Mouse (Mus musculus) WW6 (cell line): ENCODE data around the gene Hsp90ab1.
A peak's percentile ranks its signal among the peaks of the same experiment; 100 is the strongest.

Experiments used
- DNase-seq: peaks from one replicate; pipeline ENCODE4 v3.0.0-alpha.2; 2013; ENCODE audit warnings: low read depth, low spot score

Hsp90ab1 gene

DNA sequence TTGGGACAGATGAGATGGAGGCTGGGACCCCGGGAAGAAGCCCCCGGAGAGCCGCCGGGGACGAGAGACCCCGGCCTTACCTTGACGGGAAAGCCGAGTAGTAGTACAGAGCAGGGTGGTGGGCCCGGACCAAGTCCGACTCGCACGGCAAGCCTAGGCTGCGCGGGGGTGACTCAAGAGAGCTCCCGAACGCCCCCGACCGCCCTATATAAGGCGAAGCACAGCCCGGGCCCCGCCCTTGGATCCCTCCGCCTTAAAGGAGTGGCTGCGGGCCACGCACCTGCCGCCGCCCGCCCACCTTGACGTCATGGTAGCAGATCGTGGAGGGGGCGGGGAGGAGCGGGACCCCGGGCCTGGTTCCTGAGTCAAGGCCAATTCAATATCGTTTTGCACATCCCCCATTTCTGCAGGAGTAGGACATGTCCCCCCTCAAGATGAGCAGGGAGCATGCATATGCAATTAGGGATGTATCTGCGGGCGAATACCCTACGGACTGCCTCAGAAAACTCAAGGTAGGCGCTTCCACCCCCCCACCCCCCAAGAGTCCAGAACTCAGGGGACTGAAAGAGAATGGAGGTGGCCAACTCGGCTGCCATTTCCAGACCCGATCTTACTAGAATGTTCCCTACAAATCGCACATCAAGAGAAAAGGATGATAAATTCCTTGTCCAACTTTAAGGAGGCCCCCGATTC, at the start of gene Hsp90ab1:
Hsp90ab1 (minus strand) TSS at position 185 of the 693 bp plus-strand sequence.
- DNase-seq = peak; percentile 89

DNA sequence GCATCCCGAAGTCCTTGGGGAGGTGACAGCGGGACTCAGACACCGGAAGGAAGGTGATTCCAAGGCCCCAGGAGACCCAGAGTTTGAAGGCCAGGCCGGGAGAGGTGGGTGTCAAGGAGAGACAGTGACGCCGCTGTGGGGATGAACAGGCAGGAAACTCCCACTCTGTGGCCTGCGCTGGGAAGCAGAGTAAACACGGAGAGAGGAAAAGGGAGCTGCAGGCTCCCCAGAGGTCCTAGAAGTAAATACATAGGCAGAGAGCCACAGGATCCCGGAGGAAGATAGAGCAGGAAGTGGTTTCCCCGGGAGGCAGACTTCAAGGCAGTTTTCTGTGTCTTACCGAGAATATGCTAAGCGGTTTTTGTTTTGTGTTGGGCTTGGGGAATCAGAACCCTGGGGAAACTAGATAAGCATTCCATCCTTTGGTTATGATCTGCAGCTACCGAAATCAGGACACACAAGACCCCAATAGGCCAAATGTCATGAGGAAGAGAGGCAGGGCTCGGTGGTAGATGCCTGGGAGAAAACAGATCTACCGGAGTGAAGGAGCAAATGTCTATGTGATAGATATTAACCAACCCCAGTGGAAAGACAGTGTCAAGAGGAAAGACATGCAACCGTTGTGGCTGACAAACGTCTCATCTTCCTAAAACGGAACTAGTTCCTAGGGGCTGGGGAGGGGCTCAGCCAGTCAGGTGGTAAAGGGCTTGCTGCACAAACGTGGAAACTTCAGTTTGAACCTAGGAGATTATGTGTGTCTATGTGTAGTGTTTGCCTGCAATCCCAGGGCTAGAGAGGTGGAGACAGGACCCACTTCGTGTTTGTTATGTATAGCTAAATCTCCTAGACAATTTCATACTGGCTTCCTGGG, 46.5 kb upstream of the Hsp90ab1 start:
- DNase-seq = no peak

- no peak for DNase-seq
Measured at GRCm38 (mm10) chr17:45618941-45619385, 45.9 kb upstream of the Hsp90ab1 start.

DNA sequence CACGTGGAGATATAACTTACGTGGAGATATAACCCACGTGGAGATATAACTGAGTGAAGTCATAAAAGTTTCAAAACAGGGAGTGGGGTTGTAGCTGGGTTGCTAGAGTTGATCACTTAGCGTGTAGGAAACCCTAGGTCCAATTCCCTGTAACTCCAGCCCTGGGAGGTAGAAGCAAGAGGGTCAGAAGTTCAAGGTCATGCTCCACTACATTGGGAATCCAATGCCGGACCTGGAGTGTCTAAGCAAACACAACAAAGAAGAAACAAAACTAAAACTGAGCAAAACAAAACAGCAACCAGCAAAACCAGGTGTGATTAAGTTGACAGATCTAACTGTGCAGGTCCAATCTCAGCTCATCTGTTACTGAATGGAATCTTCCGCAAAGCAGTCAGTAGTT, 44.6 kb upstream of the Hsp90ab1 start:
- no peak for DNase-seq

GRCm38 (mm10) chr17:45616679-45617078, 43.6 kb upstream of the Hsp90ab1 start:
- no peak for DNase-seq

- no peak for DNase-seq
Measured at GRCm38 (mm10) chr17:45616046-45616650, 43.1 kb upstream of the Hsp90ab1 start.

- DNase-seq = no peak
Measured at GRCm38 (mm10) chr17:45612921-45613320, 39.9 kb upstream of the Hsp90ab1 start.

- DNase-seq = no peak
Measured at GRCm38 (mm10) chr17:45612008-45612407, 38.9 kb upstream of the Hsp90ab1 start.

GRCm38 (mm10) chr17:45610144-45610866, 37.2 kb upstream of the Hsp90ab1 start:
- no peak for DNase-seq

- DNase-seq = no peak
Measured at GRCm38 (mm10) chr17:45608396-45608795, 35.3 kb upstream of the Hsp90ab1 start.

DNA sequence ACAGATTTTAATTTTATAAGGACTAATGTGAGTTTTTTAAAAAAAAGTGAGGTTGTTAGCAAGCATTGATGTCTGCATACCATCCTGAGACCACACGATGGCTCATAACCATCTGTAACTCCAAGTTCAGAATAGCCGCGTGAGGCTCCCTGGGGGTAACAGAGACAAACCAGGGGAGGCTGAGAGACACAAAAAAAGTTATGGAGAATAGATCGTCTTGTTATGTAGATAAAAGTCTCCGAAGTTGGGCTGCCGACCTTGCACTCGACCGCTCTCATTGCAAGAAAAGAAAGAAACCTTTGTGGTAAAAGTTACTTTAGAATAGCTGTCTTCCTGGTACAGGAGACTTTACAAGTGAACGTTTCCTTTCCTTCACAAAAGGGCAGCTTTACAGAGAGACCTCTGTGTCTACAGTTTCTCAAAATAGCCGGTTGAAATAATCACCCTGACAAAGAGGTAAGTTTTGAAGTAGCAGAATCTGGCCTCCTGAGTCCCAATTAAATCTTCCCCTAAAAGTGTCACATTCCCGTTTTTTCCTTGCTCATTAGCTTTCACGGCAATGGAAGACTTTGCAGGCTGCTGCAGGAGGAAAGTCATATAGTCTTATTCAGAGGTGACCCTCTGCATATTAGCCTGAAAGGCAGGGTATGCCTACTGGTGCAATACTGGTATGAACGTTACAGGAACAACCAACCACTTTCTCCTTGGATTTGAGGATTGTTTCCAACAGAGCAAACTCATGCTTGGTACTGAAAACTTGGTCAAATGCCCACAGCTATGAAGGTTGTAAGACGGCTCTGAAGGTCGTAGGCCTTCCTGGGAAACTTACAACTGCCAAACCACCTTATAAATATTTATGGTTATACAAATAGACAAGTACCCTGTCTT, 34.2 kb upstream of the Hsp90ab1 start:
- DNase-seq = no peak

DNA sequence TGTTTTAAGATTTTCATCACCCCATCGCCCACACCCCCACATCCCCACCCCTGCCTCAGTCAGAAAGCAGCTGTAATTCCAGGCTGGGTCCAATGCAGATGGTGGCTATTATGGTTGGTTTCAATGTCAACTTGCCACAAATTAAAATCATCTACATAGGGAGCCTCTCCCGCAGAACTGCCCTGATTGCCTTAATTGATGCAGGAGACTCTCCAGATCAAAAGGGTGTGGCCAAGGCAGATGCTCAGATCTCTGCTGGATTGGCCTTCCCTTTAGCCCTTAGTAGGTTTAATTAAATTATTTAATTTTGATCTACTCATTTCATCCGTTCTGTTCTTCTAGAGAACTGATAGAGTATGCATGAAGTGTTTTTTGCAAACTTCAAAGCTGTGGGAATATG, 29.9 kb upstream of the Hsp90ab1 start:
- DNase-seq = no peak

DNA sequence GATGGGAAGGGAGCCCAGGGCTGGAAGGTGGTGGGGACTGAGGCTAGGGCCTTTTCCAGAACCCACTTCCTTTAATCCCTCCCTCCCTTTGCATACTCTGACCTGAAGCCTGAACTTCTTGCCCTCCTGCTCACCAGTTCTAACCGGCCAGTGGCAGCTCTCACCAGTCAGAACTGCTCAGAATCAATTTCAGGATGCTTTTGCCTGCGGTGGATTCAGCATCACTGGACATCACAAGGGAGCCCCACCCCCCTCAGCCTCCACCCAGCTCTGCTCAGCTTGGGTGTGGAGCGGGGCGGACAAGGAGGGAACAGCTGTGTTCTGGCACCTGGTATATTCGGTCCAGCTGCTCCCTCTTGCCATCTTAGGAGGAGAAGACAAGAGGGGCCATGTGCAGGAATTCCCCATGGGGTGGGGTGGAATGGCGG, 28.8 kb upstream of the Hsp90ab1 start, which contains the start of gene Mymx:
Mymx (minus strand) TSS at position 226 of the 428 bp plus-strand sequence.
- peak; percentile 93 for DNase-seq

- DNase-seq = no peak
Measured at GRCm38 (mm10) chr17:45601325-45601724, 28.3 kb upstream of the Hsp90ab1 start.

DNA sequence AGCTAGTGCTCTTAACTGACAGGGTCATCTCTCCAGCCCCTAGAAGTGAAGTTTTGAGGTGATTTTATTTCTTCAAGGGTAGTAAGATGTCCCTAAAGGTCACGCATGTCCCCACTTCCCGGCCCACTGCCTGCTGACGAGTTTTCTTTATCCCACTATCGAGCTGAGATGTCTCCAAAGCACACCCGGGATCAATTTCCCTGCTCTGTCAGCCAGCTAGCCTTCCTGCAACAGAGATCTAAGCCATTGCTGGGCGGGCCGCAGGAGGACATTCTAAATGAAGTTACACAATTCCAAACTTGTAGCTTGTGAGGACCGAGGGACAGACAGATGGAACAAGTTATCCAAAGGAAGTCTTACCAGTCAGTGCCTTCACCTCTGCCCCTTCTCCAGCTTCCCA, 27.2 kb upstream of the Hsp90ab1 start:
- no peak for DNase-seq

DNA sequence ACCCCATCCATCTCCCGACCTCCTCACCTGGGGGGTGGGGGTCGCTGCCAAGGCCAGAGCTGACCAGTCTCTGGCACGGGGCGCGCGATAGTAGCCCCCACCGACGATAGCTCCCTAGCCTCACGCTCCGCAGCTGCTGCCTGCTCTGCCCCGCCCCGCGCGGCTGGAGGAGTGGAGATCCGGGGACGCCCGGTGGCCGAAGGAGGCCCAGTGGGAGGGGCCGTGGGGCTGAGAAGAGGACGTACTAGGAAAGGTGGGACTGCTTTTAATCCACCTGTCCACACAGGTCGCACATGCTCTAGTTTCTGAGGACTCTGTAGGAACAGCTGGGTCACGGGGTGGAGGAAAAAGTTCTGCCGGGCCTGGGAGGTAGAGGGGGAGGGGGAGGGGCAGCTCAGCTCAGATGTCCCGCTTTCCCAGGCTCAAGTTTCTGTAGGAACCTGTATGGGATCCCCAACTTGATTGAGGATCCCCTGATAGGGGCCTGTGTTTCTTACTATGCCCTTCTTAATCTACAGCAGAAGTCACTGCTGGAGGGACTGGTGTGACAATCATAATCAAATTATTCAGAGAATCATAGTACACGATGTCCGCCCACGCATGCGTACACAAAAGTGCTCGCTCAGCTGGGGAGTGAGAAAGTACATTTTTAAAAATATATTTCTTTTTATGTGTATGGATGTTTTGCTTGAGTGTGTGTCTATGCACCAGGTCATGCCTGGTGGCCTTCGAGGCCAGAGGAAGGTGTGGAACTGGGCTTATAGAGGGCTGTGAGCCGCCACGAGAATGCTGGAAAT, 26.6 kb upstream of the Hsp90ab1 start, which contains the start of gene Slc29a1:
Slc29a1 (minus strand) TSS at position 161 of the 797 bp plus-strand sequence.
- no peak for DNase-seq

GRCm38 (mm10) chr17:45598891-45599290, 25.8 kb upstream of the Hsp90ab1 start:
- no peak for DNase-seq

DNA sequence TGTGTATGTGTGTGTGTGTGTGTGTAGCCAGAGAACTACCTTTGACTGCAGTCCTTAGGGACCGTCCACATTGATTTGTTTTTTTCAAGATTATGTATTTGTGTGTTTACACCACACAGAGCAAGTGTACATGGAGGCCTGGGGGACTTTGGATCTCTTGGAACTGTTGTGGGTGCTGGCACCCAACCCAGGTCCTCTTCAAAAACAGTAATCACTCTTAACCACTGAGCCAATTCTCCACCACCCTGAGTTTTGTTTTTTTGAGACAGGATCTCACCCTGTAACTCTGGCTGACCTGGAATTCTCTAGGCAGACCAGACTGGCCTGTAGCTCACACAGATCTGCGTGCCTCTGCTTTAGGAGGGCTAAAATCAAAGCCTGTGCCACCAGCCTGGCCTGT, 25.3 kb upstream of the Hsp90ab1 start:
- DNase-seq = no peak

DNA sequence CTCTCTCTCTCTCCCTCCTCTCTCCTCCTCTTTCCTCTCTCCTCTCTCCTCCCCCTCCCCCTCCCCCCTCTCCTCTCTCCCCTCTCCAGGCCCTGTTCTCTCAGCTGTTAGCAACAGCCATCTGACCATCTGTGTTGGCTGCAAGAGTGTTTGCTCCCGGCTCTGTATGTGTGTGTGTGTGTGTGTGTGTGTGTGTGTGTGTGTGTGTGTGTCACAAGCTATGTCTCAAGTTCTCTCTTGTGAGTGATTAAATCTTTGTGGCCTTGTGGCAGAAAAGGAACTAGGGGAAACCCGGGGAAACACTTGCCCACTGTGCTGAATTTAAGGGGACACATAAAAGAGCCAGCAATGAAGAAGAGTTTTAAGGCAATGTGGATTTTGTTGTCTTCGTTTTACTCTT, 24.7 kb upstream of the Hsp90ab1 start:
- no peak for DNase-seq
